15 mouse cellular contexts compared by ENCODE assay signal in the genomic region with DNA sequence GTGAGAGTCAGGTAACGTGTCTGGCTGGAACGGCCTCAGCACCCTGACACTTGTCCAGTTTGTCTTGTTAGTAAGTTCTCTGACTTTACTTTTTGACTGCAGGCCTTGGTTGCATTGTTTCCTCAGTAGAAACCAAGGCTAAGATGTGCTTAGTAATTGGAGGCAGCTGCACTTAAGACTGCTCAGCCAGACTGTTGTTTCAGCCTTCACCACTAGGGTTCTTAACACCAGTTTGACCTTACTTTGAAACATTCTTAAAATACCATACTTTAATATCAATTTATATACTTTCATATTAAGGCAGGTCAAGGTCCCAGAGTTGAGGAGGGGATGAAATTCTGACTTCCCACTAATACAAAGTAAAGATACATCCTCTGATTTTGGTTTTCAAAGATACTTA.
A peak's percentile ranks its signal among the peaks of the same experiment; 100 is the strongest.
DNase-seq lines count a peak whose midpoint lies in the region; ATAC-seq and TF ChIP-seq lines count a peak whose summit lies in the region.
"Had no signal": no experiment of that assay in that cellular context is flagged by ENCODE, and none has a peak within 500 bp of the region (broad histone marks: within the 10 kb centered on the region; RNA-seq: fewer than 3 reads in every experiment).

No protein-coding gene starts in this region.

- no peak overlapping the region for H3K27ac ChIP-seq in intestine, postnatal 0 days (ENCODE audit: low read depth, low read length)
- H3K27ac ChIP-seq in intestine, embryonic 16.5 days (ENCODE audit: low read length): no peak overlapping the region
- no peak overlapping the region for H3K27ac ChIP-seq in midbrain, postnatal 0 days (ENCODE audit: low read depth, low read length)
- no peak overlapping the region for H3K27ac ChIP-seq in midbrain, embryonic 13.5 days
- H3K27ac ChIP-seq: forebrain, embryonic 10.5 days; hindbrain, embryonic 12.5 days; neural tube, embryonic 12.5 days had no signal

- H3K4me3 ChIP-seq in intestine, postnatal 0 days (ENCODE audit: low read depth, low read length): no peak overlapping the region
- H3K4me3 ChIP-seq in intestine, embryonic 16.5 days (ENCODE audit: low read length): no peak overlapping the region
- H3K4me3 ChIP-seq in midbrain, postnatal 0 days (ENCODE audit: low read depth, low read length): no peak overlapping the region
- no peak overlapping the region for H3K4me3 ChIP-seq in midbrain, embryonic 13.5 days (replicated peaks)
- H3K4me3 ChIP-seq: forebrain, embryonic 10.5 days; hindbrain, embryonic 12.5 days; neural tube, embryonic 12.5 days had no signal

- intact Hi-C loops in gastrocnemius, postnatal 36 days (cut with DNase I): no loop called here

- no peak for ATAC-seq in intestine, postnatal 0 days
- ATAC-seq in intestine, embryonic 16.5 days: no peak
- no peak for ATAC-seq in midbrain, postnatal 0 days (ENCODE audit: low FRiP score)
- ATAC-seq in midbrain, embryonic 13.5 days: no peak
- 0 out of 2 replicates have a peak, but pooled peaks have one; percentile 56 for ATAC-seq in common myeloid progenitor, adult 5-6 weeks (replicated peaks; ENCODE audit: low read depth, poor library complexity, severe bottlenecking)

- no peaks in the 10 kb centered on the region for H3K9me3 ChIP-seq in intestine, postnatal 0 days (ENCODE audit: control insufficient read depth)
- H3K9me3 ChIP-seq in intestine, embryonic 16.5 days (ENCODE audit: control insufficient read depth, low read length): no peaks in the 10 kb centered on the region
- H3K9me3 ChIP-seq in midbrain, postnatal 0 days (ENCODE audit: low read length): no peaks in the 10 kb centered on the region
- H3K9me3 ChIP-seq in midbrain, embryonic 13.5 days: no peaks in the 10 kb centered on the region
- H3K9me3 ChIP-seq: forebrain, embryonic 10.5 days; hindbrain, embryonic 12.5 days; neural tube, embryonic 12.5 days had no signal

- TF ChIP-seq CTCF in intestine, postnatal 0 days (IDR thresholded peaks at IDR 0.05; ENCODE audit: low read depth): peak; percentile 53
- peak; percentile 37 for TF ChIP-seq CTCF in midbrain, postnatal 0 days (IDR thresholded peaks at IDR 0.05)

- 84% methylated on average over 2 of the region's 2 CpGs for WGBS in intestine, postnatal 0 days
- WGBS in intestine, embryonic 16.5 days: 89% methylated on average over 2 of the region's 2 CpGs
- 98% methylated on average over 2 of the region's 2 CpGs for WGBS in midbrain, postnatal 0 days
- 93% methylated on average over 2 of the region's 2 CpGs for WGBS in midbrain, embryonic 13.5 days

- no peaks in the 10 kb centered on the region for H3K4me1 ChIP-seq in intestine, postnatal 0 days (replicated peaks; ENCODE audit: control insufficient read depth, insufficient read depth, low read length)
- H3K4me1 ChIP-seq in intestine, embryonic 16.5 days (ENCODE audit: control insufficient read depth, insufficient read depth, low read length): 0 out of 2 replicates have a peak, but pooled peaks cover 4% of the 10 kb centered on the region
- H3K4me1 ChIP-seq in midbrain, postnatal 0 days (ENCODE audit: insufficient read depth, low read length): no peaks in the 10 kb centered on the region
- H3K4me1 ChIP-seq in midbrain, embryonic 13.5 days (replicated peaks): peaks cover 15% of the 10 kb centered on the region

- H3K36me3 ChIP-seq in intestine, postnatal 0 days (ENCODE audit: control insufficient read depth, insufficient read depth): no peaks in the 10 kb centered on the region
- H3K36me3 ChIP-seq in intestine, embryonic 16.5 days (ENCODE audit: control insufficient read depth, insufficient read depth, low read length): no peaks in the 10 kb centered on the region
- H3K36me3 ChIP-seq in midbrain, postnatal 0 days (ENCODE audit: insufficient read depth, low read length): no peaks in the 10 kb centered on the region
- no peaks in the 10 kb centered on the region for H3K36me3 ChIP-seq in midbrain, embryonic 13.5 days
- H3K36me3 ChIP-seq in splenic B cell, adult 2 months (ENCODE audit: control insufficient read depth, insufficient read depth, low read length, poor library complexity, severe bottlenecking): no peaks in the 10 kb centered on the region
- H3K36me3 ChIP-seq: forebrain, embryonic 10.5 days; hindbrain, embryonic 12.5 days; neural tube, embryonic 12.5 days had no signal

- no peak for DNase-seq in midbrain, postnatal 0 days (ENCODE audit: low spot score)
- DNase-seq in splenic B cell, adult 2 months (ENCODE audit: low read depth, low spot score): peak; percentile 3
- DNase-seq in gastrocnemius, postnatal 36 days: no peak
- no peak for DNase-seq in testis, postnatal 14 days (ENCODE audit: low spot score)
- DNase-seq: adrenal gland, postnatal 36 days; cerebellum, adult 9-11 months; heart, adult 18-20 months; right cerebral cortex, postnatal 25 days had no signal

- H3K4me2 ChIP-seq in intestine, postnatal 0 days (replicated peaks; ENCODE audit: low read depth): no peak overlapping the region
- no peak overlapping the region for H3K4me2 ChIP-seq in intestine, embryonic 16.5 days (ENCODE audit: low read depth, low read length)
- no peak overlapping the region for H3K4me2 ChIP-seq in midbrain, postnatal 0 days (ENCODE audit: low read depth, low read length, poor library complexity, severe bottlenecking)
- H3K4me2 ChIP-seq in midbrain, embryonic 13.5 days (replicated peaks): no peak overlapping the region
- H3K4me2 ChIP-seq: hindbrain, embryonic 12.5 days; neural tube, embryonic 12.5 days had no signal

- no peak overlapping the region for H3K9ac ChIP-seq in intestine, postnatal 0 days (ENCODE audit: low read depth, low read length)
- H3K9ac ChIP-seq in intestine, embryonic 16.5 days (ENCODE audit: low read depth, low read length): no peak overlapping the region
- H3K9ac ChIP-seq in midbrain, postnatal 0 days (replicated peaks; ENCODE audit: low read length, poor library complexity, severe bottlenecking): no peak overlapping the region
- H3K9ac ChIP-seq in midbrain, embryonic 13.5 days (replicated peaks): no peak overlapping the region
- H3K9ac ChIP-seq: hindbrain, embryonic 12.5 days; neural tube, embryonic 12.5 days had no signal

- H3K27me3 ChIP-seq in intestine, postnatal 0 days (replicated peaks; ENCODE audit: control insufficient read depth, insufficient read depth, low read length): no peaks in the 10 kb centered on the region
- H3K27me3 ChIP-seq in intestine, embryonic 16.5 days (replicated peaks; ENCODE audit: control insufficient read depth, insufficient read depth, low read length): no peaks in the 10 kb centered on the region
- H3K27me3 ChIP-seq in midbrain, postnatal 0 days (ENCODE audit: insufficient read depth, low read length): no peaks in the 10 kb centered on the region
- H3K27me3 ChIP-seq in midbrain, embryonic 13.5 days: no peaks in the 10 kb centered on the region
- H3K27me3 ChIP-seq in splenic B cell, adult 2 months (ENCODE audit: control insufficient read depth, insufficient read depth, low read length, poor library complexity, severe bottlenecking): no peaks in the 10 kb centered on the region
- H3K27me3 ChIP-seq: neural tube, embryonic 12.5 days had no signal
